Mouse (Mus musculus) spleen, adult 10 weeks (tissue): ENCODE results near the gene Khdc3. TPM values are rescaled to one million over a fixed set of nuclear protein-coding genes. Genes with fewer than 3 reads are reported as not detected.

Experiments
- polyA plus RNA-seq: library from polyadenylated mRNA; stranded (reverse); fragments of 350-450 nt; fragmentation: Illumina TruSeq; extraction: RNeasy Lipid Tissue Mini Kit (QIAGEN cat#74804); gene quantifications from one replicate; pipeline ENCODE4 v1.2.3, GENCODE M21; 2015; ENCODE audit warnings: low replicate concordance; ENCODE audit not compliant: insufficient read depth

The Khdc3 gene
- 1.3 TPM for polyA plus RNA-seq

DNA sequence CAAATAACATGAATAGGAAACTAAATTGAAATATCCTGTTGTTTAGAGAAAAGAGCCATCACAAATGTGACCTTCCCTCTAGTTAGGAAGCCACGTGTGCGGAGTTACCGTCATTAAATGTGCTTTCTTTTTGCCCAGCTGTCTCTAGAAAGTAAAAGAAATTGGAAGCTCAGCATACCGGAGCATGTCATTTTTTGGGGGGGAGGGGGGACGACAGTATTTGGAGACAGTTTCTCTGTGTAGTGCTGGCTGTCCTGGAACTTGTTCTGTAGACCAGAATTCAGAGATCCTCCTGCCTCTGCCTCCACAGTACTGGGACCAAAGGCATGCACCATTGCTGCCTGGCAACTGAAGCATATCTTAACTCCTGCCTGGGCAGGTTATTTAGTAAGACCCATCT lies at the start of gene Khdc3:
Gene Khdc3, plus strand, starts transcription at position 301 of the 400 bp plus-strand sequence.

DNA sequence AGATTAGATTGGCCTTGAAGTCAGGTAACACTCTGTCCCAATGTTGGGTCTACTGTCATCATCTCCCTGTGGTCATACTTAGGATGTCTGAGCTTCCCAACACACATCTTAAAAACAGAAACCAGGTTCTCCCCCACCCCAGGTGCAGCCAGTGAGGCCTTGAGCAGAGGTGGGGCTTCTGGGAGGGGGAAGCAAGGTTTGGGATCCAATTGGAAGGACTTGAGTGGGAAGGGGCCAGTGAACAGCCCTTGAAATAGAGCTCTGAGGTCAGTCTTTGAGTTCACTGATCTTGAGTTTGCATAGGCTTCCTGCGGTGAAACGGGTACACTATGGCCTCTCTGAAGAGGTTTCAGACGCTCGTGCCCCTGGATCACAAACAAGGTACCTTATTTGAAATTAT lies 545 bp downstream of the Khdc3 start, which contains the start of gene Gm20509:
Gene Gm20509, plus strand, starts transcription at position 290 of the 400 bp plus-strand sequence.

DNA sequence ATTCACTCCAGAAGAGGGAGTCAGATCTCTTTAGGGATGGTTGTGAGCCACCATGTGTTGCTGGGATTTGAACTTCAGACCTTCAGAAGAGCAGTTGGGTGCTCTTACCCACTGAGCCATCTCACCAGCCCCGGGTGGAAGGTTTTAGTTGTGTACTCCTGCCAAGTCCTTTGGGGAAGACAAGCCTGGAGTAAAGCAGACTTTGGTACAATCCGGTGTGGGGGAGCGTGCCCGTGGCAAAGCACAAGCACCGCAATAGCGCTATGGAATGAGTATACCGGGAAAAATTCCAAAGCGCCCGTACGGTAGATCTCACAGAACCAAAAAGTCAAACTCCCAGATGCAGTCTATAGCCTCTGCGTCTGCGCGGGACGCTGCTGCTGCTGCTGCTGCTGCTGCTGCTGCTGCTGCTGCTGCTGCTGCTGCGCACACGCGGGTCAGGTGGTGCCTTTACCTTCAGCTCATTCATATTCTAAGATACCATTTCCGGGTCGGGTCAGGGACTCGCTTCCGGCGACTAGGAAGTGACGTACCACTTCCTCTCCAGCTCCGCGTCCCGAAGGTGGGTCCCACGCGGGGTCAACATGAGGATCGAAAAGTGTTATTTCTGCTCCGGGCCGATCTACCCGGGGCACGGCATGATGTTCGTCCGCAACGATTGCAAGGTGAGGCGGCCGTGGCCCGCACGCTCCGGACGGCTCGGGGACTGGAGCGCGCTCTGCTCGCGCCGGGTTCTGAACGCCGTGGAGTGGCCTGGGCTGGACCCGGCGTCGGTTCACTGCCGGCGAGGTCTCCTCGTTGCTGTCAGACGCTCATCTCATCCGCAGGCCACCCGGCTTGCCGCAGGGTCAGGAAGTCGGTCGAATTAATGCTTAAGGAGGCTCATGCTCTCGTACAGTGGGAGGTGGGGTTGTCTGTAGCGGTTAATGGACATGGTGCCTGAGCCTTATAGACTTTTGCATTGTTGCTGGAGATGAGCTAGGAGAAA lies 11.6 kb downstream of the Khdc3 start, which contains the start of gene Rsl24d1:
Gene Rsl24d1, plus strand, starts transcription at position 508 of the 988 bp plus-strand sequence.

Other genes with a start within 250 kb of the Khdc3 start
- gene Pygo1, start 176.2 kb upstream of the Khdc3 start, polyA plus RNA-seq, result 1.3 TPM
- gene Dyx1c1, start 143.1 kb upstream of the Khdc3 start, polyA plus RNA-seq, result 1.9 TPM
- gene Gm44503, start 143.0 kb upstream of the Khdc3 start, polyA plus RNA-seq, result not detected
- 7.8 TPM for gene Ccpg1os, start 116.5 kb upstream of the Khdc3 start, polyA plus RNA-seq
- 77.0 TPM for gene Ccpg1, start 116.4 kb upstream of the Khdc3 start, polyA plus RNA-seq
- gene Pigb, start 61.5 kb upstream of the Khdc3 start, polyA plus RNA-seq, result 15.8 TPM
- 30.8 TPM for gene Rab27a, start 57.0 kb upstream of the Khdc3 start, polyA plus RNA-seq
- not detected for gene Gm20509, start 634 bp downstream of the Khdc3 start, polyA plus RNA-seq
- gene Rsl24d1, start 11.6 kb downstream of the Khdc3 start, polyA plus RNA-seq, result 77.2 TPM